Mouse (Mus musculus): ENCODE results near the gene Scand1. TPM values are rescaled to one million over a fixed set of nuclear protein-coding genes. Genes with fewer than 3 reads are reported as not detected.

Gene Scand1
- polyA plus RNA-seq, 1 experiment, result 326 TPM

GRCm38 (mm10) chr2:156348812-156349211 lies 36.3 kb upstream of the Scand1 start:
- Histone ChIP-seq H3K4me1 (replicated peaks; ENCODE audit: control insufficient read depth, insufficient read depth, low read length) (no peaks in the 10 kb centered on the region), H3K36me3 (ENCODE audit: control insufficient read depth, insufficient read depth, low read length) (no peaks in the 10 kb centered on the region), H3K4me3 (ENCODE audit: control insufficient read depth, insufficient read depth, low read length) (no peak overlapping the region), H3K27ac (ENCODE audit: control insufficient read depth, insufficient read depth, low read length) (no peak overlapping the region), H3K27me3 (ENCODE audit: control insufficient read depth, insufficient read depth, low read length) (no peaks in the 10 kb centered on the region)
- TF ChIP-seq CTCF (IDR thresholded peaks at IDR 0.05; ENCODE audit: borderline replicate concordance, control insufficient read depth, extremely low read depth, insufficient read depth, low read length, poor library complexity) (no peak), POLR2A (IDR thresholded peaks at IDR 0.05; ENCODE audit: control insufficient read depth, extremely low read depth, insufficient read depth, low read length, poor library complexity) (no peak)
- no peak for DNase-seq
- 90% methylated on average over 4 of the region's 4 CpGs for WGBS

GRCm38 (mm10) chr2:156344775-156345532 lies 32.5 kb upstream of the Scand1 start:
- 62% methylated on average over 12 of the region's 12 CpGs for WGBS
- no peak overlapping the region for H3K27ac ChIP-seq (ENCODE audit: control insufficient read depth, insufficient read depth, low read length)
- DNase-seq, result peak; percentile 6
- no peaks in the 10 kb centered on the region for H3K36me3 ChIP-seq (ENCODE audit: control insufficient read depth, insufficient read depth, low read length)
- H3K4me1 ChIP-seq (replicated peaks; ENCODE audit: control insufficient read depth, insufficient read depth, low read length), result no peaks in the 10 kb centered on the region
- H3K4me3 ChIP-seq (ENCODE audit: control insufficient read depth, insufficient read depth, low read length), result no peak overlapping the region
- TF ChIP-seq CTCF (IDR thresholded peaks at IDR 0.05; ENCODE audit: borderline replicate concordance, control insufficient read depth, extremely low read depth, insufficient read depth, low read length, poor library complexity), result no peak
- no peak for TF ChIP-seq POLR2A (IDR thresholded peaks at IDR 0.05; ENCODE audit: control insufficient read depth, extremely low read depth, insufficient read depth, low read length, poor library complexity)
- H3K27me3 ChIP-seq (ENCODE audit: control insufficient read depth, insufficient read depth, low read length), result no peaks in the 10 kb centered on the region

- WGBS, result 92% methylated on average over 4 of the region's 4 CpGs
- Histone ChIP-seq H3K4me3 (ENCODE audit: control insufficient read depth, insufficient read depth, low read length) (no peak overlapping the region), H3K4me1 (replicated peaks; ENCODE audit: control insufficient read depth, insufficient read depth, low read length) (no peaks in the 10 kb centered on the region), H3K27me3 (ENCODE audit: control insufficient read depth, insufficient read depth, low read length) (no peaks in the 10 kb centered on the region), H3K36me3 (ENCODE audit: control insufficient read depth, insufficient read depth, low read length) (no peaks in the 10 kb centered on the region), H3K27ac (ENCODE audit: control insufficient read depth, insufficient read depth, low read length) (no peak overlapping the region)
- no peak for TF ChIP-seq POLR2A (IDR thresholded peaks at IDR 0.05; ENCODE audit: control insufficient read depth, extremely low read depth, insufficient read depth, low read length, poor library complexity)
- no peak for TF ChIP-seq CTCF (IDR thresholded peaks at IDR 0.05; ENCODE audit: borderline replicate concordance, control insufficient read depth, extremely low read depth, insufficient read depth, low read length, poor library complexity)
- no peak for DNase-seq
These were observed 27.6 kb upstream of the Scand1 start for GRCm38 (mm10) chr2:156340078-156340477.

- no peaks in the 10 kb centered on the region for H3K27me3 ChIP-seq (ENCODE audit: control insufficient read depth, insufficient read depth, low read length)
- TF ChIP-seq POLR2A (IDR thresholded peaks at IDR 0.05; ENCODE audit: control insufficient read depth, extremely low read depth, insufficient read depth, low read length, poor library complexity) (no peak), CTCF (IDR thresholded peaks at IDR 0.05; ENCODE audit: borderline replicate concordance, control insufficient read depth, extremely low read depth, insufficient read depth, low read length, poor library complexity) (no peak)
- no peak overlapping the region for H3K27ac ChIP-seq (ENCODE audit: control insufficient read depth, insufficient read depth, low read length)
- H3K36me3 ChIP-seq (ENCODE audit: control insufficient read depth, insufficient read depth, low read length), result no peaks in the 10 kb centered on the region
- no peak overlapping the region for H3K4me3 ChIP-seq (ENCODE audit: control insufficient read depth, insufficient read depth, low read length)
- no peaks in the 10 kb centered on the region for H3K4me1 ChIP-seq (replicated peaks; ENCODE audit: control insufficient read depth, insufficient read depth, low read length)
- DNase-seq, result no peak
- 90% methylated on average over 7 of the region's 7 CpGs for WGBS
These were observed 19.0 kb upstream of the Scand1 start for GRCm38 (mm10) chr2:156331446-156331965.

- TF ChIP-seq CTCF (IDR thresholded peaks at IDR 0.05; ENCODE audit: borderline replicate concordance, control insufficient read depth, extremely low read depth, insufficient read depth, low read length, poor library complexity) (no peak), POLR2A (IDR thresholded peaks at IDR 0.05; ENCODE audit: control insufficient read depth, extremely low read depth, insufficient read depth, low read length, poor library complexity) (no peak)
- WGBS, result 90% methylated on average over 1 of the region's 1 CpGs
- Histone ChIP-seq H3K36me3 (ENCODE audit: control insufficient read depth, insufficient read depth, low read length) (no peaks in the 10 kb centered on the region), H3K27me3 (ENCODE audit: control insufficient read depth, insufficient read depth, low read length) (no peaks in the 10 kb centered on the region), H3K4me3 (ENCODE audit: control insufficient read depth, insufficient read depth, low read length) (no peak overlapping the region), H3K27ac (ENCODE audit: control insufficient read depth, insufficient read depth, low read length) (no peak overlapping the region), H3K4me1 (replicated peaks; ENCODE audit: control insufficient read depth, insufficient read depth, low read length) (no peaks in the 10 kb centered on the region)
- DNase-seq, result no peak
These were observed 18.2 kb upstream of the Scand1 start for GRCm38 (mm10) chr2:156330681-156331080.

- Histone ChIP-seq H3K27me3 (ENCODE audit: control insufficient read depth, insufficient read depth, low read length) (no peaks in the 10 kb centered on the region), H3K27ac (ENCODE audit: control insufficient read depth, insufficient read depth, low read length) (no peak overlapping the region), H3K36me3 (ENCODE audit: control insufficient read depth, insufficient read depth, low read length) (no peaks in the 10 kb centered on the region), H3K4me1 (replicated peaks; ENCODE audit: control insufficient read depth, insufficient read depth, low read length) (no peaks in the 10 kb centered on the region), H3K4me3 (ENCODE audit: control insufficient read depth, insufficient read depth, low read length) (no peak overlapping the region)
- TF ChIP-seq POLR2A (IDR thresholded peaks at IDR 0.05; ENCODE audit: control insufficient read depth, extremely low read depth, insufficient read depth, low read length, poor library complexity), result no peak
- no peak for TF ChIP-seq CTCF (IDR thresholded peaks at IDR 0.05; ENCODE audit: borderline replicate concordance, control insufficient read depth, extremely low read depth, insufficient read depth, low read length, poor library complexity)
- no peak for DNase-seq
- 35% methylated on average over 5 of the region's 5 CpGs for WGBS
These were observed 12.2 kb upstream of the Scand1 start for GRCm38 (mm10) chr2:156324681-156325080.

All from thymus, adult 2 months (tissue).